Mouse (Mus musculus) limb, embryonic 11.5 days (tissue): ENCODE data around the gene Pex1. TPM values are rescaled to one million over a fixed set of nuclear protein-coding genes. Genes with fewer than 3 reads are reported as not detected.

Source experiments
- ATAC-seq: fragments of 200-750 bp; cut with Nextera tagmentation; 2 replicates; pipeline ENCODE4 v1.8.0; 2017; ENCODE audit warnings: low read depth; ENCODE audit not compliant: insufficient number of reproducible peaks, low FRiP score, low TSS enrichment
- DNase-seq: peaks from one replicate; pipeline ENCODE4 v3.0.0-alpha.2; 2015; ENCODE audit warnings: low spot score
- H3K27ac ChIP-seq: fragments of 300-500 bp; sonication (generic); replicated peaks from 2 replicates; pipeline ENCODE4 v1.5.1; 2014; ENCODE audit warnings: low read depth, mild to moderate bottlenecking, low read length
- H3K27me3 ChIP-seq: fragments of 300-500 bp; sonication (generic); 2 replicates; pipeline ENCODE4 v1.6.1; 2014; ENCODE audit warnings: mild to moderate bottlenecking, low read length, mixed read lengths; ENCODE audit not compliant: control insufficient read depth, insufficient read depth
- H3K36me3 ChIP-seq: fragments of 300-500 bp; sonication (generic); 2 replicates; pipeline ENCODE4 v1.6.1; 2014; ENCODE audit warnings: mild to moderate bottlenecking, low read length, moderate library complexity, mixed read lengths; ENCODE audit not compliant: control insufficient read depth, insufficient read depth
- H3K4me1 ChIP-seq: fragments of 300-500 bp; sonication (generic); 2 replicates; pipeline ENCODE4 v1.6.1; 2014; ENCODE audit warnings: low read length, mixed read lengths; ENCODE audit not compliant: control insufficient read depth, insufficient read depth
- H3K4me2 ChIP-seq: fragments of 300-500 bp; sonication (generic); 2 replicates; pipeline ENCODE4 v1.6.1; 2014; ENCODE audit warnings: low read depth, mild to moderate bottlenecking, moderate library complexity; ENCODE audit not compliant: severe bottlenecking
- H3K4me3 ChIP-seq: fragments of 300-500 bp; sonication (generic); 2 replicates; pipeline ENCODE4 v1.5.1; 2014; ENCODE audit warnings: low read depth, low read length
- H3K9ac ChIP-seq: fragments of 300-500 bp; sonication (generic); 2 replicates; pipeline ENCODE4 v1.6.1; 2014; ENCODE audit warnings: mild to moderate bottlenecking, low read length
- H3K9me3 ChIP-seq: fragments of 300-500 bp; sonication (generic); 2 replicates; pipeline ENCODE4 v1.6.1; 2016; ENCODE audit warnings: low read length; ENCODE audit not compliant: control insufficient read depth
- WGBS: fragments of 180-500 bp; shearing (Covaris S2); extraction: QIAGEN DNeasy Blood & Tissue Kit; methylation state at CpG from one replicate; pipeline ENCODE4 v1.1.7; 2014; 5-methylcytosine and 5-hydroxymethylcytosine counted together
- polyA plus RNA-seq: library from polyadenylated mRNA; unstranded; fragments of >200 nt; fragmentation: Nextera tagmentation; extraction: Ambion mirVana; gene quantifications from 2 replicates; pipeline ENCODE4 v1.2.1, GENCODE M21; 2014

The Pex1 gene
- polyA plus RNA-seq, 1 experiment from 2014 or later = 17.4 TPM

GRCm38 (mm10) chr5:3630055-3630454, 34.2 kb downstream of the Pex1 start:
- 90% methylated on average over 5 of the region's 5 CpGs for WGBS
- H3K27ac ChIP-seq = no peak overlapping the region
- no peak overlapping the region for H3K9ac ChIP-seq
- no peak for ATAC-seq
- peaks cover 3% of the 10 kb centered on the region; the same call in 1 of the 2 replicates for H3K4me1 ChIP-seq
- no peak for DNase-seq
- no peak overlapping the region for H3K4me2 ChIP-seq
- no peaks in the 10 kb centered on the region for H3K9me3 ChIP-seq
- no peaks in the 10 kb centered on the region for H3K27me3 ChIP-seq
- no peaks in the 10 kb centered on the region for H3K36me3 ChIP-seq
- H3K4me3 ChIP-seq = no peak overlapping the region

- ATAC-seq = no peak
- WGBS = 65% methylated on average over 16 of the region's 16 CpGs
- H3K36me3 ChIP-seq = peaks cover 3% of the 10 kb centered on the region; the same call in 1 of the 2 replicates
These were observed 35.8 kb downstream of the Pex1 start for GRCm38 (mm10) chr5:3631512-3632271.

GRCm38 (mm10) chr5:3632285-3632684, 36.4 kb downstream of the Pex1 start:
- H3K9me3 ChIP-seq = no peaks in the 10 kb centered on the region
- DNase-seq (no peak), ATAC-seq (no peak)
- no peaks in the 10 kb centered on the region for H3K27me3 ChIP-seq
- peaks cover 3% of the 10 kb centered on the region; the same call in 1 of the 2 replicates for H3K36me3 ChIP-seq
- H3K27ac ChIP-seq = no peak overlapping the region
- no peak overlapping the region for H3K4me2 ChIP-seq
- peaks cover 3% of the 10 kb centered on the region; the same call in 1 of the 2 replicates for H3K4me1 ChIP-seq
- no peak overlapping the region for H3K9ac ChIP-seq
- WGBS = 67% methylated on average over 5 of the region's 5 CpGs
- no peak overlapping the region for H3K4me3 ChIP-seq

More at GRCm38 (mm10) chr5:3631512-3632271, 35.8 kb downstream of the Pex1 start:
- Histone ChIP-seq H3K4me3 (no peak overlapping the region), H3K4me1 (peaks cover 3% of the 10 kb centered on the region; the same call in 1 of the 2 replicates), H3K9me3 (no peaks in the 10 kb centered on the region), H3K27ac (no peak overlapping the region), H3K4me2 (no peak overlapping the region), H3K9ac (no peak overlapping the region), H3K27me3 (no peaks in the 10 kb centered on the region)
- peak; percentile 32 for DNase-seq

- Histone ChIP-seq H3K4me2 (no peak overlapping the region), H3K27ac (no peak overlapping the region), H3K9ac (no peak overlapping the region), H3K27me3 (no peaks in the 10 kb centered on the region), H3K9me3 (no peaks in the 10 kb centered on the region), H3K36me3 (peaks cover 3% of the 10 kb centered on the region; the same call in 1 of the 2 replicates), H3K4me3 (no peak overlapping the region), H3K4me1 (peaks cover 3% of the 10 kb centered on the region; the same call in 1 of the 2 replicates)
- DNase-seq (no peak), ATAC-seq (no peak)
- 91% methylated on average over 13 of the region's 13 CpGs for WGBS
These were observed 37.4 kb downstream of the Pex1 start for GRCm38 (mm10) chr5:3633315-3633714.

- H3K4me3 ChIP-seq = no peak overlapping the region
- H3K27me3 ChIP-seq = no peaks in the 10 kb centered on the region
- 64% methylated on average over 4 of the region's 4 CpGs for WGBS
- H3K9me3 ChIP-seq = no peaks in the 10 kb centered on the region
- no peak overlapping the region for H3K4me2 ChIP-seq
- ATAC-seq (no peak), DNase-seq (peak; percentile 29)
- no peak overlapping the region for H3K9ac ChIP-seq
- peaks cover 3% of the 10 kb centered on the region; the same call in 1 of the 2 replicates for H3K4me1 ChIP-seq
- no peak overlapping the region for H3K27ac ChIP-seq
- H3K36me3 ChIP-seq = peaks cover 3% of the 10 kb centered on the region; the same call in 1 of the 2 replicates
These were observed 38.1 kb downstream of the Pex1 start for GRCm38 (mm10) chr5:3633951-3634350.

GRCm38 (mm10) chr5:3635286-3635685, 39.4 kb downstream of the Pex1 start:
- H3K4me1 ChIP-seq = peaks cover 3% of the 10 kb centered on the region; the same call in 1 of the 2 replicates
- no peak overlapping the region for H3K9ac ChIP-seq
- H3K27me3 ChIP-seq = no peaks in the 10 kb centered on the region
- no peak overlapping the region for H3K4me3 ChIP-seq
- H3K36me3 ChIP-seq = peaks cover 5% of the 10 kb centered on the region; the same call in 1 of the 2 replicates
- H3K9me3 ChIP-seq = no peaks in the 10 kb centered on the region
- ATAC-seq = no peak
- DNase-seq = no peak
- 83% methylated on average over 8 of the region's 8 CpGs for WGBS
- H3K4me2 ChIP-seq = no peak overlapping the region
- H3K27ac ChIP-seq = no peak overlapping the region

- ATAC-seq = no peak
- DNase-seq = no peak
These were observed 48.8 kb downstream of the Pex1 start for GRCm38 (mm10) chr5:3644621-3645020.

GRCm38 (mm10) chr5:3645326-3645725, 49.5 kb downstream of the Pex1 start:
- no peaks in the 10 kb centered on the region for H3K9me3 ChIP-seq
- no peak overlapping the region for H3K4me3 ChIP-seq
- no peak overlapping the region; the same call in 1 of the 2 replicates for H3K4me2 ChIP-seq
- WGBS = 55% methylated on average over 6 of the region's 6 CpGs
- H3K27ac ChIP-seq = no peak overlapping the region
- H3K27me3 ChIP-seq = no peaks in the 10 kb centered on the region
- peaks cover 5% of the 10 kb centered on the region; the same call in 1 of the 2 replicates for H3K4me1 ChIP-seq
- H3K36me3 ChIP-seq = no peaks in the 10 kb centered on the region; the same call in 1 of the 2 replicates
- no peak for DNase-seq
- H3K9ac ChIP-seq = no peak overlapping the region
- no peak for ATAC-seq

More at GRCm38 (mm10) chr5:3644621-3645020, 48.8 kb downstream of the Pex1 start:
- Histone ChIP-seq H3K9me3 (no peaks in the 10 kb centered on the region), H3K27me3 (no peaks in the 10 kb centered on the region), H3K4me2 (no peak overlapping the region), H3K36me3 (peaks cover under 1% of the 10 kb centered on the region; the same call in 1 of the 2 replicates), H3K9ac (no peak overlapping the region), H3K27ac (no peak overlapping the region), H3K4me1 (peaks cover 5% of the 10 kb centered on the region; the same call in 1 of the 2 replicates), H3K4me3 (no peak overlapping the region)
- WGBS = 94% methylated on average over 6 of the region's 6 CpGs
